Mouse (Mus musculus): ENCODE data around the gene Frat2. TPM values are rescaled to one million over a fixed set of nuclear protein-coding genes. Genes with fewer than 3 reads are reported as not detected.

The Frat2 gene
- polyA plus RNA-seq, 1 experiment from 2014 or later: 6.4 TPM

DNA sequence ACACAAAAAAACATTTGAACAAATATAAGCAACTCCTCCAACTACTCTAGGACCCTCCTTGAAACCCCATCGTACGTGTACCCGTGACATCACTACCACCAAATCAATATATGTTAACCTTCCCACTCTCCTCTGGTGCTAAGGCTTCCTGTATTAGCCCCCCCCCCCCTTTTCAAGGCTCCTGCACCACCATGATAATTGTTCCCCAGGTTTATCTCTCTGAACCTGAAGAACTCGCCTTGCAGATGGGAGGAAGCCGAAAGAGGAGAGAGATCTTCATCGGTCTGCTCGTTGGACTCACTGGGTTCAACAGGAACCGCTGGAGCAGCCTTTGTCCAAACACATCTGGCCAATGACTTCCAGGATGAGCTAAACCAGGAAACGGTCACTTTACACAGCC, 40.4 kb downstream of the Frat2 start:
- Histone ChIP-seq H3K9ac (ENCODE audit: low read length) (no peak overlapping the region), H3K27ac (ENCODE audit: low read depth) (no peak overlapping the region), H3K36me3 (ENCODE audit: control insufficient read depth, insufficient read depth, low read length) (no peaks in the 10 kb centered on the region), H3K4me3 (ENCODE audit: low read depth, low read length) (no peak overlapping the region), H3K4me1 (replicated peaks; ENCODE audit: control insufficient read depth, insufficient read depth, low read length) (no peaks in the 10 kb centered on the region), H3K27me3 (replicated peaks; ENCODE audit: control insufficient read depth, insufficient read depth, low read length) (no peaks in the 10 kb centered on the region), H3K9me3 (ENCODE audit: control insufficient read depth, low read length) (no peaks in the 10 kb centered on the region), H3K4me2 (ENCODE audit: low read length) (no peak overlapping the region)
- no peak for ATAC-seq (replicated peaks; ENCODE audit: low FRiP score, low TSS enrichment, low read depth)
- DNase-seq (ENCODE audit: low spot score): no peak
- WGBS: 80% methylated on average over 9 of the region's 9 CpGs

DNA sequence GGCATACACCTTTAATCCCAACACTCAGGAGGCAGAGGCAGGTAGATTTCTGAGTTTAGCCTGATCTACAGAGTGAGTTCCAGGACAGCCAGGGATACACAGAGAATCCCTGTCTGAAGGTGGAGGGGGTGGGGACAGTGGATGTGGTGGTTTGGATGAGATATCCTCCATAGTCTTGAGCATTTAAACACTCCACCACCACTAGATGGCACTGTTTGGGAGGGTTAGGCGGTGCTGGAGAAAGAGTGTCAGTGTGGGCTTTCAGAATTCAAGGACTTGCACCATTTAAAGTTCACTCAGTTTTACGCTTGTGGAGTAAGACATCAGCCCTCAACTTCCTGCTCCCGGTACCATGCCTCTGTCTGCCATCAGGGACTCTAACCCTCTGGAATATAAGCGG, 42.1 kb downstream of the Frat2 start:
- H3K4me1 ChIP-seq (replicated peaks; ENCODE audit: control insufficient read depth, insufficient read depth, low read length): peaks cover 2% of the 10 kb centered on the region
- H3K9ac ChIP-seq (ENCODE audit: low read length): no peak overlapping the region
- H3K27ac ChIP-seq (ENCODE audit: low read depth): no peak overlapping the region
- no peak for DNase-seq (ENCODE audit: low spot score)
- no peak overlapping the region for H3K4me3 ChIP-seq (ENCODE audit: low read depth, low read length)
- H3K36me3 ChIP-seq (ENCODE audit: control insufficient read depth, insufficient read depth, low read length): no peaks in the 10 kb centered on the region
- H3K4me2 ChIP-seq (ENCODE audit: low read length): no peak overlapping the region
- no peaks in the 10 kb centered on the region for H3K27me3 ChIP-seq (replicated peaks; ENCODE audit: control insufficient read depth, insufficient read depth, low read length)
- H3K9me3 ChIP-seq (ENCODE audit: control insufficient read depth, low read length): no peaks in the 10 kb centered on the region
- ATAC-seq (replicated peaks; ENCODE audit: low FRiP score, low TSS enrichment, low read depth): no peak
- WGBS: 90% methylated on average over 4 of the region's 4 CpGs

DNA sequence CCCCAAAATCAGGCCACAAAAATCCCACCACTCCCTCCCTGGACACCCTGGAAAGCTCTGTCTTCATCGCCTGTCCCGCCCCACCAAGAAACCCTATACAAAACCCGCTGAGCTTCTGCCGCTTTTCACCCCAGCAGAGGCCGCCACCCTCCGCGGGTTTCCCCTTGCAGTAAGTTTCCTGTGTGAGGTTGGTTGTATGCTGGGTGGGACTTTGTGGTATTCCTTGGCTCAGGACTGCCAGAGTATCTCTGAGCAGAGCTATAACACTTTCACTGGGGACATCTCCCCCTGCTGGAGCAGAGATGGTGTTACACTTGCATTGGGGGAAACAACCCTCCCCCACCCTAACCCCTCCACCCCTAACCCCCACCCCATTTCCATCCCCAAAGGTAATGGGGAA, 44.6 kb downstream of the Frat2 start:
- no peak overlapping the region for H3K27ac ChIP-seq (ENCODE audit: low read depth)
- ATAC-seq (replicated peaks; ENCODE audit: low FRiP score, low TSS enrichment, low read depth) (no peak), DNase-seq (ENCODE audit: low spot score) (no peak)
- H3K9me3 ChIP-seq (ENCODE audit: control insufficient read depth, low read length): no peaks in the 10 kb centered on the region
- WGBS: 35% methylated on average over 7 of the region's 7 CpGs
- H3K36me3 ChIP-seq (ENCODE audit: control insufficient read depth, insufficient read depth, low read length): no peaks in the 10 kb centered on the region
- H3K4me3 ChIP-seq (ENCODE audit: low read depth, low read length): no peak overlapping the region
- H3K4me2 ChIP-seq (ENCODE audit: low read length): no peak overlapping the region
- no peaks in the 10 kb centered on the region for H3K27me3 ChIP-seq (replicated peaks; ENCODE audit: control insufficient read depth, insufficient read depth, low read length)
- H3K4me1 ChIP-seq (replicated peaks; ENCODE audit: control insufficient read depth, insufficient read depth, low read length): peaks cover 9% of the 10 kb centered on the region
- no peak overlapping the region for H3K9ac ChIP-seq (ENCODE audit: low read length)

DNA sequence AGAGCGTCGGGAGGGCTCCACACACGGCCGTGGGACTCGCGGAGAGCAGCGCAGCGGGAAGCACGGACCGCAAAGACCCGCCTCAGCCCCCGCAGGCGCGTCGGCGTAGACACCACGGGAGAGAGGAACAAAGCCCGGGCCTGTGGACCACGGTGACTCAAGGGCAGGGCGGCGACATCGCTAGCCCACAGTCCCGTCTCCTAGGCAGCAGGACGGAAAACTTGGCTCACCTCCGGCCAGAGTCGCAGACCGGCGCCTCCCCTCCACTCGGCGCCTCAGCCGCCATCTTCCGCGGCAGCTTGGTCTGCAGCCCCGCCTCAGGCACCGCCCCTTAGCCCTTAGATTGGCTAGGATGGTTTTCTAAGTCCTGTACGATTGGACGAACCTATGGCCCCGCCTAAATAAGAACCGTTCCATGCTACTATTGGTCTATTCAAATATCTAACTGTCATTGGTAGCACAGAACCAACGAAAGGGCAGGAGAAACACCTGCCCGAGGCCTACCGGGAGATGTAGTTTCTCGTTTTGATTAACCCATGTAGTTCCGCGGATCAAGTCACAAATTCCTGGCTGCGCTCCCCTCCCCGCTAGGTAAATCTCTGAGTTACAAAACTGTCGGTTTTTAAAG, 46.1 kb downstream of the Frat2 start, which contains the start of gene Arhgap19:
Gene Arhgap19, minus strand, starts transcription at position 306 of the 628 bp plus-strand sequence.
- Histone ChIP-seq H3K27me3 (replicated peaks; ENCODE audit: control insufficient read depth, insufficient read depth, low read length) (no peaks in the 10 kb centered on the region), H3K9ac (ENCODE audit: low read length) (peak within 1 kb of the TSS; percentile 86), H3K4me1 (replicated peaks; ENCODE audit: control insufficient read depth, insufficient read depth, low read length) (peaks cover 11% of the 10 kb centered on the region), H3K36me3 (ENCODE audit: control insufficient read depth, insufficient read depth, low read length) (no peaks in the 10 kb centered on the region), H3K9me3 (ENCODE audit: control insufficient read depth, low read length) (no peaks in the 10 kb centered on the region), H3K27ac (ENCODE audit: low read depth) (peak within 1 kb of the TSS; percentile 52; the same call in 1 of the 2 replicates), H3K4me3 (ENCODE audit: low read depth, low read length) (peak within 1 kb of the TSS; percentile 95), H3K4me2 (ENCODE audit: low read length) (peak within 1 kb of the TSS; percentile 88)
- peak; percentile 98 for ATAC-seq (replicated peaks; ENCODE audit: low FRiP score, low TSS enrichment, low read depth)
- peak; percentile 86 for DNase-seq (ENCODE audit: low spot score)
- under 1% methylated on average over 48 of the region's 48 CpGs for WGBS

DNA sequence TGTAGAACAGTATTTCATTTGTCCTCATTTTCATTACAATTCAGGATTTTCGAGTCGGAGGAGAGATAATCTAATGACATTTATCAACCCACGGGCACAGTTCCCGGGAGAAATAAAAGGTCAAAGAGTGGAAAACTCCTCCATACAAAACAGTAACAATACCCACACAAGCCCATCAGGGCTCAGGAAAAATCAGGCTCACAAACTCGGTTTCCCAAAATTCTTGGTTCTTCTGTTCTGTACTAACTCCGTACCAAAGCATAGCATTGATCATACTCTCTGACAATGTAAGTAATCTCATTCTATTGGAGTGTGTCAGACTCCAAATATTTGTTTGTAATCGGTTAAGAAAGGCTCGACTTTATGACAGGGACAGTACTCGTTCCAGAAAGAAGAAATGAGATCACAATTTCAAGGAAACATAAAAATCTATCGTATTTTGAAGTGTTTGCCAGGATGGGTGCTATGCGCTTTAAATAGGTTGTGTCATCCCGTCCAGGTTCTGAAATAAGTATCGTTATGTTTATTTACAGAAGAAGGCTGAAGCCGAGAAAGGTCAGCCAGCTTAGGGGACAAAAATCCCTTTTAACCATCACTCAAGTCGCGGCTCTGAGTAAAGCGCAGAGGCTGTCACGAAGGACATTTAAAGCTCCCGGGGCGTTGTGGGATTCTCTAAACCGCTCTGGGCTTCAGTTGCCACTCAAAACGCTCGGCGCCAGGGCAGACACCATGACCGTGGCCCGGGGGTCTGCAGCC, 46.8 kb downstream of the Frat2 start:
- ATAC-seq (replicated peaks; ENCODE audit: low FRiP score, low TSS enrichment, low read depth) (no peak), DNase-seq (ENCODE audit: low spot score) (no peak)
- peaks cover 12% of the 10 kb centered on the region for H3K4me1 ChIP-seq (replicated peaks; ENCODE audit: control insufficient read depth, insufficient read depth, low read length)
- H3K9me3 ChIP-seq (ENCODE audit: control insufficient read depth, low read length): no peaks in the 10 kb centered on the region
- no peaks in the 10 kb centered on the region for H3K36me3 ChIP-seq (ENCODE audit: control insufficient read depth, insufficient read depth, low read length)
- WGBS: 5% methylated on average over 26 of the region's 26 CpGs
- H3K4me2 ChIP-seq (ENCODE audit: low read length): peak overlapping the region; percentile 88
- peak overlapping the region; percentile 52; the same call in 1 of the 2 replicates for H3K27ac ChIP-seq (ENCODE audit: low read depth)
- H3K4me3 ChIP-seq (ENCODE audit: low read depth, low read length): peak overlapping the region; percentile 95
- no peaks in the 10 kb centered on the region for H3K27me3 ChIP-seq (replicated peaks; ENCODE audit: control insufficient read depth, insufficient read depth, low read length)
- H3K9ac ChIP-seq (ENCODE audit: low read length): peak overlapping the region; percentile 86

DNA sequence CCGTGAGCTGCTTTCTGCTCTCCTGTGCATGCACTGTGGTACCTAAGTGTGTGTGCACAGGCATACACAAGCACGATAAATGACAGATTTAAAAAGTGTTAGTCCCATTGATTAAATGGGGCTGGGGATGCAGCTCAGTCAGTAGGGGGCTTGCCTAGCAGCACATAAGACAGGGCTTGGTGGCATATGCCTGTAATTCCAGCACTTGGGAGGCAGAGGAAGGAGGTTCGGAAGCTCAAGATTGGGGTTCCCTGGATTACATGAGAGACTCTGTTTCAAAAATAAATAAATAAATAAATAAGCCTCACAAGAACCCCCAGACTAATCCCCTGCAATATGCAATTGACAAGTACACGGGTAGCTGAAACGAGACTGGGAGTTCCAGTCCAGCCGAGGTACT, 47.5 kb downstream of the Frat2 start:
- no peaks in the 10 kb centered on the region for H3K27me3 ChIP-seq (replicated peaks; ENCODE audit: control insufficient read depth, insufficient read depth, low read length)
- peak overlapping the region; percentile 88 for H3K4me2 ChIP-seq (ENCODE audit: low read length)
- no peak overlapping the region for H3K9ac ChIP-seq (ENCODE audit: low read length)
- H3K27ac ChIP-seq (ENCODE audit: low read depth): no peak overlapping the region
- no peaks in the 10 kb centered on the region for H3K36me3 ChIP-seq (ENCODE audit: control insufficient read depth, insufficient read depth, low read length)
- H3K9me3 ChIP-seq (ENCODE audit: control insufficient read depth, low read length): no peaks in the 10 kb centered on the region
- DNase-seq (ENCODE audit: low spot score) (no peak), ATAC-seq (replicated peaks; ENCODE audit: low FRiP score, low TSS enrichment, low read depth) (no peak)
- H3K4me3 ChIP-seq (ENCODE audit: low read depth, low read length): peak overlapping the region; percentile 95; the same call in 1 of the 2 replicates
- H3K4me1 ChIP-seq (replicated peaks; ENCODE audit: control insufficient read depth, insufficient read depth, low read length): peaks cover 12% of the 10 kb centered on the region
- WGBS: 54% methylated on average over 6 of the region's 6 CpGs

DNA sequence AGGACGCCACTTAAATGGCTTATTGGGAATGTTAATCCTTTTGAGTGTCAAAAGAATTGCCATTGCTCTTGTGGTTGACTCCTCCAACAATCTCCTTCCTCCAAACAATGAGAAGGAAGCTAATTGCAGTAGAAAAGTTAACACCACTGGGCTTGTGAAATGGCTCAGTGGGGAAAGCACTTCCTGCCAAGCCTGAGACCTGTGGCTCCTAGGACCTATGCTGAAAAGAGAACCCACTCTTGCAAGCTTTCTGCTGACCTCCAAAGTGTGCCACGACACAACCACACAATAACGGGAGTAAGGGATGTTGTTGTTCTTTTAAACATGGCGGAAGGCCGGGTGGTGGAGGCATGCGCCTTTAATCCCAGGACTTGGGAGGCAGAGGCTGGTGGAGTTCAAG, 50.4 kb downstream of the Frat2 start:
- 90% methylated on average over 6 of the region's 6 CpGs for WGBS
- Histone ChIP-seq H3K9ac (ENCODE audit: low read length) (no peak overlapping the region), H3K4me3 (ENCODE audit: low read depth, low read length) (no peak overlapping the region), H3K4me2 (ENCODE audit: low read length) (no peak overlapping the region), H3K4me1 (replicated peaks; ENCODE audit: control insufficient read depth, insufficient read depth, low read length) (peaks cover 12% of the 10 kb centered on the region), H3K36me3 (ENCODE audit: control insufficient read depth, insufficient read depth, low read length) (no peaks in the 10 kb centered on the region), H3K27me3 (replicated peaks; ENCODE audit: control insufficient read depth, insufficient read depth, low read length) (no peaks in the 10 kb centered on the region), H3K9me3 (ENCODE audit: control insufficient read depth, low read length) (no peaks in the 10 kb centered on the region), H3K27ac (ENCODE audit: low read depth) (no peak overlapping the region)
- ATAC-seq (replicated peaks; ENCODE audit: low FRiP score, low TSS enrichment, low read depth): no peak
- no peak for DNase-seq (ENCODE audit: low spot score)

DNA sequence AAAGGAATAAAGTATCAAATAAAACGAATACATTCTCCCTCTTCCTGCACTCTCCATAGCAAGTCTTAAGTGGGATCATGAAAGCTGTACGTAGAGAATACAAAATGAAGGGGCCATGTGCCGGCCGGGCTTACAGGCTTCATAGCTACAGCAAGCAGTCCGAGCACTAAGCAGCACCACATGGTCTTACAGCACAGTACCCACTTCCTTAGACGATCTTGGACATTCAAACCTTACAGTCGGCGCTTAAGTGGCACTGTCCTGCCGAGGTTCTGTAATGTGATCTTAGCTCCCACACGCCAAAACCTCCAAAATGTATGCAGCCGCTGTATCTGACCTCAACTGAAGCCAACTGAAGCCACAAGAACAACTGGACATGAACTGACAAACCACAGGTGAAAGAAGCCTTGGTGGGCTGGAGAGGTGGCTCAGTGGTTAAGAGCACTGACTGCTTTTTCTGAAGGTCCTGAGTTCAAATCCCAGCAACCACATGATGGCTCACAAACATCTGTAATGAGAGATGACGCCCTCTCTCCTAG, 51.1 kb downstream of the Frat2 start:
- H3K4me2 ChIP-seq (ENCODE audit: low read length): no peak overlapping the region
- no peak for ATAC-seq (replicated peaks; ENCODE audit: low FRiP score, low TSS enrichment, low read depth)

More for the DNA sequence above, 51.1 kb downstream of the Frat2 start:
- Histone ChIP-seq H3K4me3 (ENCODE audit: low read depth, low read length) (no peak overlapping the region), H3K9ac (ENCODE audit: low read length) (no peak overlapping the region), H3K27me3 (replicated peaks; ENCODE audit: control insufficient read depth, insufficient read depth, low read length) (no peaks in the 10 kb centered on the region), H3K9me3 (ENCODE audit: control insufficient read depth, low read length) (no peaks in the 10 kb centered on the region), H3K4me1 (replicated peaks; ENCODE audit: control insufficient read depth, insufficient read depth, low read length) (peaks cover 12% of the 10 kb centered on the region), H3K27ac (ENCODE audit: low read depth) (no peak overlapping the region), H3K36me3 (ENCODE audit: control insufficient read depth, insufficient read depth, low read length) (0 out of 2 replicates have a peak, but pooled peaks cover 2% of the 10 kb centered on the region)
- no peak for DNase-seq (ENCODE audit: low spot score)
- 81% methylated on average over 12 of the region's 12 CpGs for WGBS

Data from intestine, embryonic 14.5 days (tissue).